In genomic region chr14:13596251-13596650, GRCm38 (mm10) we compare ENCODE assay signal across 18 mouse cellular contexts.
DNase-seq lines count a peak whose midpoint lies in the region; ATAC-seq and TF ChIP-seq lines count a peak whose summit lies in the region.
"Had no signal": no experiment of that assay in that cellular context is flagged by ENCODE, and none has a peak within 500 bp of the region (broad histone marks: within the 10 kb centered on the region; RNA-seq: fewer than 3 reads in every experiment).

No protein-coding gene starts in this region.

- no peak for TF ChIP-seq CTCF in lung, postnatal 0 days (IDR thresholded peaks at IDR 0.05)
- no peak for TF ChIP-seq CTCF in lung, adult 2 months (IDR thresholded peaks at IDR 0.05; ENCODE audit: insufficient read depth, low read length)

- peak overlapping the region; percentile 23 for H3K4me3 ChIP-seq in lung, postnatal 0 days (ENCODE audit: low read depth, low read length)
- no peak overlapping the region for H3K4me3 ChIP-seq in lung, adult 2 months (replicated peaks; ENCODE audit: extremely low read depth, low read depth, low read length)
- H3K4me3 ChIP-seq in midbrain, embryonic 11.5 days (ENCODE audit: low read depth, low read length) = no peak overlapping the region
- H3K4me3 ChIP-seq: forebrain, embryonic 13.5 days; heart, embryonic 10.5 days; layer of hippocampus, adult 2 months had no signal

- no peak overlapping the region for H3K27ac ChIP-seq in lung, postnatal 0 days (ENCODE audit: low read length)
- H3K27ac ChIP-seq in midbrain, embryonic 11.5 days (ENCODE audit: low read depth, low read length) = no peak overlapping the region
- H3K27ac ChIP-seq: forebrain, embryonic 13.5 days; heart, embryonic 10.5 days; kidney, postnatal 0 days; layer of hippocampus, adult 2 months had no signal

- H3K9ac ChIP-seq in lung, postnatal 0 days (replicated peaks; ENCODE audit: low read depth) = no peak overlapping the region
- H3K9ac ChIP-seq in midbrain, embryonic 11.5 days (ENCODE audit: low read length) = no peak overlapping the region
- H3K9ac ChIP-seq: forebrain, embryonic 13.5 days had no signal

- no peak for TF ChIP-seq EP300 in lung, postnatal 0 days (IDR thresholded peaks at IDR 0.05)

- DNase-seq in lung, postnatal 0 days (ENCODE audit: low spot score) = no peak
- no peak for DNase-seq in lung, adult 2 months
- DNase-seq in adrenal gland, postnatal 14 days = peak; percentile 7
- peak; percentile 47 to 66 for DNase-seq in cerebellum, postnatal 14 days
- DNase-seq in B cell, adult 2 months = no peak
- no peak for DNase-seq in midbrain, embryonic 11.5 days (ENCODE audit: low spot score, missing footprints)
- DNase-seq: gastrocnemius, postnatal 14 days; kidney, adult 11 months; right cerebral cortex, postnatal 4 days; thymus, postnatal 14 days had no signal

- ATAC-seq in lung, postnatal 0 days = no peak
- ATAC-seq in cerebellum, adult (ENCODE audit: insufficient number of reproducible peaks, low FRiP score, low TSS enrichment) = peak; percentile 83
- no peak for ATAC-seq in midbrain, embryonic 11.5 days (ENCODE audit: low FRiP score)
- ATAC-seq: CD4-positive, CD25-positive, alpha-beta regulatory T cell, adult 4 months; forebrain, embryonic 13.5 days; hindbrain, embryonic 16.5 days had no signal

- no peak for TF ChIP-seq POLR2A in lung, adult 2 months (IDR thresholded peaks at IDR 0.05; ENCODE audit: borderline replicate concordance, extremely low read depth, low read depth, low read length)

- no peaks in the 10 kb centered on the region for H3K36me3 ChIP-seq in lung, postnatal 0 days (ENCODE audit: insufficient read depth, low read length)
- H3K36me3 ChIP-seq in midbrain, embryonic 11.5 days (ENCODE audit: control insufficient read depth, insufficient read depth, low read length) = no peaks in the 10 kb centered on the region
- H3K36me3 ChIP-seq: G1E; heart, embryonic 10.5 days had no signal

- H3K4me1 ChIP-seq in lung, postnatal 0 days (ENCODE audit: insufficient read depth, low read depth, low read length) = no peaks in the 10 kb centered on the region
- no peaks in the 10 kb centered on the region for H3K4me1 ChIP-seq in lung, adult 2 months (ENCODE audit: control insufficient read depth, insufficient read depth, low read length)
- H3K4me1 ChIP-seq in midbrain, embryonic 11.5 days (ENCODE audit: control insufficient read depth, insufficient read depth, low read length) = no peaks in the 10 kb centered on the region
- H3K4me1 ChIP-seq: forebrain, embryonic 13.5 days; heart, embryonic 10.5 days had no signal

- 56% methylated on average over 6 of the region's 6 CpGs for whole genome bisulfite sequencing in lung, postnatal 0 days
- 57% methylated on average over 6 of the region's 6 CpGs for WGBS in lung, adult 2 months
- 73% methylated on average over 6 of the region's 6 CpGs for WGBS in midbrain, embryonic 11.5 days

- peak overlapping the region; percentile 22 for H3K4me2 ChIP-seq in lung, postnatal 0 days (replicated peaks; ENCODE audit: low read depth, low read length)
- no peak overlapping the region for H3K4me2 ChIP-seq in midbrain, embryonic 11.5 days
- H3K4me2 ChIP-seq: forebrain, embryonic 13.5 days had no signal

- H3K27me3 ChIP-seq in lung, postnatal 0 days (replicated peaks; ENCODE audit: insufficient read depth, low read length) = no peaks in the 10 kb centered on the region
- no peaks in the 10 kb centered on the region for H3K27me3 ChIP-seq in midbrain, embryonic 11.5 days (ENCODE audit: control insufficient read depth, insufficient read depth, low read length)
- H3K27me3 ChIP-seq: forebrain, embryonic 13.5 days had no signal

- H3K9me3 ChIP-seq in lung, postnatal 0 days (ENCODE audit: low read length) = no peaks in the 10 kb centered on the region
- no peaks in the 10 kb centered on the region for H3K9me3 ChIP-seq in midbrain, embryonic 11.5 days (ENCODE audit: control insufficient read depth, low read length)
- H3K9me3 ChIP-seq: forebrain, embryonic 13.5 days; G1E; heart, embryonic 10.5 days had no signal

Comparison
In these comparisons a context has a peak if more than half of its experiments do, and no peak if none do; other contexts are left out.
1. DNase-seq: peak in adrenal gland, postnatal 14 days (single experiment) and cerebellum, postnatal 14 days (2 of 2); none in lung, postnatal 0 days (single experiment), lung, adult 2 months (single experiment), B cell, adult 2 months (0 of 2) and midbrain, embryonic 11.5 days (single experiment).